Mouse (Mus musculus) embryonic facial prominence, embryonic 13.5 days (tissue): ENCODE measurements around the gene Aldh3b2. TPM values are rescaled to one million over a fixed set of nuclear protein-coding genes. Genes with fewer than 3 reads are reported as not detected.

Source experiments
- ATAC-seq: fragments of 200-750 bp; cut with Nextera tagmentation; 2 replicates; pipeline ENCODE4 v1.8.0; 2017; ENCODE audit warnings: low read depth; ENCODE audit not compliant: insufficient number of reproducible peaks, insufficient read depth, low FRiP score, low TSS enrichment
- H3K27ac ChIP-seq: fragments of 300-500 bp; sonication (generic); 2 replicates; pipeline ENCODE4 v1.5.1; 2015; ENCODE audit warnings: moderate library complexity, mild to moderate bottlenecking, inconsistent platforms
- H3K27me3 ChIP-seq: fragments of 300-500 bp; sonication (generic); 2 replicates; pipeline ENCODE4 v1.6.1; 2015; ENCODE audit warnings: mild to moderate bottlenecking, inconsistent platforms
- H3K36me3 ChIP-seq: fragments of 300-500 bp; sonication (generic); 2 replicates; pipeline ENCODE4 v1.6.1; 2015; ENCODE audit warnings: mild to moderate bottlenecking, inconsistent platforms
- H3K4me1 ChIP-seq: fragments of 300-500 bp; sonication (generic); 2 replicates; pipeline ENCODE4 v1.6.1; 2015; ENCODE audit warnings: inconsistent platforms
- H3K4me2 ChIP-seq: fragments of 300-500 bp; sonication (generic); 2 replicates; pipeline ENCODE4 v1.6.1; 2015; ENCODE audit warnings: moderate library complexity, mild to moderate bottlenecking, inconsistent platforms
- H3K4me3 ChIP-seq: fragments of 300-500 bp; sonication (generic); 2 replicates; pipeline ENCODE4 v1.5.1; 2015; ENCODE audit warnings: mild to moderate bottlenecking, inconsistent platforms
- H3K9ac ChIP-seq: fragments of 300-500 bp; sonication (generic); 2 replicates; pipeline ENCODE4 v1.6.1; 2015; ENCODE audit warnings: mild to moderate bottlenecking, inconsistent platforms
- H3K9me3 ChIP-seq: fragments of 300-500 bp; sonication (generic); 2 replicates; pipeline ENCODE4 v1.6.1; 2016; ENCODE audit warnings: inconsistent platforms
- WGBS: fragments of 180-500 bp; shearing (Covaris S2); methylation state at CpG from one replicate; pipeline ENCODE4 v1.1.7; 2015; ENCODE audit warnings: mixed read lengths; 5-methylcytosine and 5-hydroxymethylcytosine counted together
- polyA plus RNA-seq: library from polyadenylated mRNA; unstranded; fragments of >200 nt; fragmentation: Nextera tagmentation; extraction: Ambion mirVana; gene quantifications from 2 replicates; pipeline ENCODE4 v1.2.1, GENCODE M21; 2015

Gene Aldh3b2
- polyA plus RNA-seq, 1 experiment from 2014 or later = 8.2 TPM

GRCm38 (mm10) chr19:3991562-3991961 is 19.4 kb downstream of the Aldh3b2 start:
- Histone ChIP-seq H3K9me3 (no peaks in the 10 kb centered on the region; the same call in 1 of the 2 replicates), H3K27me3 (no peaks in the 10 kb centered on the region), H3K27ac (no peak overlapping the region), H3K4me3 (no peak overlapping the region), H3K4me1 (peaks cover 8% of the 10 kb centered on the region), H3K9ac (no peak overlapping the region), H3K4me2 (no peak overlapping the region), H3K36me3 (no peaks in the 10 kb centered on the region)
- ATAC-seq = no peak
- WGBS = 95% methylated on average over 3 of the region's 3 CpGs

DNA sequence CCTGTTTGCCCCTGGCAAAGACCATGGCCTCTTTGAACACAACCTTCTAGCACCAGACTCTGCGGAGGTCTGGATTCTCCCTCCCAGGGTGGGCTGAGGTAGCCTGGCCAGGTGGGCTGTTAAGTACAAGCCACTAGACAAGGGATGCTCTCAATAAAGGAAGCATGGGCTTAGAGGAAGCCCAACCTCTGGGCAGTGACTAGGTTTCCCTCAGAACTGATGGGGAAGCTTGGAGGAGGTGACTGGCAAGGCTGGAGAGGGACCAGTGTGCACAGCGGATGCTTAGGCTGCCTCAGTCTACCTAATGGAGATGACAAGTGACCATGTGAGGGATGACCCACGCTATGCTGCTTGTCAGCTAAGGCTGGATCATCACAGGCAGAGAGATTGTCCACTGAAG is 19.8 kb downstream of the Aldh3b2 start:
- Histone ChIP-seq H3K9me3 (no peaks in the 10 kb centered on the region; the same call in 1 of the 2 replicates), H3K4me1 (peaks cover 4% of the 10 kb centered on the region; the same call in 1 of the 2 replicates), H3K27ac (no peak overlapping the region), H3K36me3 (no peaks in the 10 kb centered on the region), H3K4me3 (no peak overlapping the region), H3K4me2 (no peak overlapping the region), H3K27me3 (no peaks in the 10 kb centered on the region), H3K9ac (no peak overlapping the region)
- WGBS = 83% methylated on average over 3 of the region's 3 CpGs
- no peak for ATAC-seq

- Histone ChIP-seq H3K9ac (no peak within 1 kb of the TSS), H3K9me3 (no peaks in the 10 kb centered on the region; the same call in 1 of the 2 replicates), H3K36me3 (no peaks in the 10 kb centered on the region), H3K4me3 (no peak within 1 kb of the TSS), H3K4me1 (0 out of 2 replicates have a peak, but pooled peaks cover 3% of the 10 kb centered on the region), H3K27me3 (no peaks in the 10 kb centered on the region), H3K27ac (no peak within 1 kb of the TSS), H3K4me2 (no peak within 1 kb of the TSS)
- ATAC-seq = no peak
- 54% methylated on average over 5 of the region's 5 CpGs for WGBS
Observed at GRCm38 (mm10) chr19:3992416-3992815, 20.3 kb downstream of the Aldh3b2 start, which contains the start of gene Tbx10. Gene Tbx10, plus strand, starts transcription at chr19:3992752.

DNA sequence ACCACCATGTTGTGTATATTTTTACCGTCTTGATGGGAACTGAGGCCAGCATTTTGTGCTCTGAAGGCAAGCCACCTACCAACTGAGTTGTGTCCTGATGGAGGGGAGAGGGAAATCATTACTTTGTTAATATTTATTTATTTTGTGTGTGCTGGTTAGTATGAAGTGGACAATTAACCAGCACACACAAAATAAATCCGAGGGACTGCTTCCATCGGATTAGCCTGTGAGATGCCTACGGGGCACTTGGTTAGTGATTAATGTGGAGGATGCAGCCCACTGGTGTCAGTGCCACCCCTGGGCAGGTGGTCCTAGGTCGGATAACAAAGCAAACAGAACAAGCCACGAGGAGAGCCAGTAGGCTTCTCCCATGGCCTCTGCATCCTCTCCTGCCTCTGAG is 22.8 kb downstream of the Aldh3b2 start:
- Histone ChIP-seq H3K27ac (no peak overlapping the region), H3K4me3 (no peak overlapping the region), H3K4me2 (no peak overlapping the region), H3K9ac (no peak overlapping the region), H3K9me3 (no peaks in the 10 kb centered on the region), H3K4me1 (peaks cover 10% of the 10 kb centered on the region), H3K27me3 (no peaks in the 10 kb centered on the region), H3K36me3 (no peaks in the 10 kb centered on the region)
- 70% methylated on average over 6 of the region's 6 CpGs for WGBS
- ATAC-seq = no peak

GRCm38 (mm10) chr19:3995505-3995904 is 23.4 kb downstream of the Aldh3b2 start:
- Histone ChIP-seq H3K4me1 (peaks cover 10% of the 10 kb centered on the region), H3K4me2 (no peak overlapping the region), H3K27ac (no peak overlapping the region), H3K9me3 (no peaks in the 10 kb centered on the region), H3K36me3 (no peaks in the 10 kb centered on the region), H3K9ac (no peak overlapping the region), H3K4me3 (no peak overlapping the region), H3K27me3 (no peaks in the 10 kb centered on the region)
- 81% methylated on average over 3 of the region's 3 CpGs for WGBS
- ATAC-seq = no peak

- Histone ChIP-seq H3K36me3 (no peaks in the 10 kb centered on the region), H3K9ac (no peak overlapping the region), H3K9me3 (no peaks in the 10 kb centered on the region), H3K4me1 (peaks cover 14% of the 10 kb centered on the region), H3K27me3 (no peaks in the 10 kb centered on the region), H3K4me3 (no peak overlapping the region), H3K4me2 (no peak overlapping the region), H3K27ac (no peak overlapping the region)
- WGBS = 55% methylated on average over 7 of the region's 7 CpGs
- ATAC-seq = no peak
Observed at GRCm38 (mm10) chr19:3996106-3996505, 24.0 kb downstream of the Aldh3b2 start.

DNA sequence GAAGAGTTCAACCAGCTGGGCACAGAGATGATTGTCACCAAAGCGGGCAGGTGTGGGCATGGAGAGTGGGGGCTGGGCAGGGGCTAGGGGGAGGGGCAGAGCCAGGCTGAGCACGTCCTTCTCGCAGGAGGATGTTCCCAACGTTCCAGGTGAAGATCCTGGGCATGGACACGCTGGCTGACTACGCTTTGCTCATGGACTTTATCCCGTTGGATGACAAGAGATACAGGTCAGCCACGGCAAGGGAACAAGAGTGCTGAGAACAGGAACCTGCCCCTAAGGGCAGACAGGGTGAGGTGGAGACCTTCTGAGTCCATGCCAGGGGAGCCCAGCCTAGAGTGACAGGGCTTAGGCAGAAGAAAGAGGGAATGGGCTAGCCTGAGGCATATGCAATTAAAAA is 24.6 kb downstream of the Aldh3b2 start:
- H3K4me1 ChIP-seq = peaks cover 20% of the 10 kb centered on the region
- H3K9ac ChIP-seq = no peak overlapping the region
- no peaks in the 10 kb centered on the region for H3K27me3 ChIP-seq
- H3K27ac ChIP-seq = no peak overlapping the region
- 84% methylated on average over 8 of the region's 8 CpGs for WGBS
- H3K4me2 ChIP-seq = no peak overlapping the region
- no peak overlapping the region for H3K4me3 ChIP-seq
- H3K36me3 ChIP-seq = no peaks in the 10 kb centered on the region
- H3K9me3 ChIP-seq = no peaks in the 10 kb centered on the region
- ATAC-seq = no peak

GRCm38 (mm10) chr19:3997231-3997630 is 25.1 kb downstream of the Aldh3b2 start:
- ATAC-seq = no peak
- no peaks in the 10 kb centered on the region for H3K36me3 ChIP-seq
- WGBS = 61% methylated on average over 8 of the region's 8 CpGs
- peaks cover 22% of the 10 kb centered on the region for H3K4me1 ChIP-seq
- H3K9ac ChIP-seq = no peak overlapping the region
- H3K27me3 ChIP-seq = no peaks in the 10 kb centered on the region
- no peaks in the 10 kb centered on the region for H3K9me3 ChIP-seq
- H3K4me2 ChIP-seq = no peak overlapping the region
- no peak overlapping the region for H3K27ac ChIP-seq
- H3K4me3 ChIP-seq = no peak overlapping the region

DNA sequence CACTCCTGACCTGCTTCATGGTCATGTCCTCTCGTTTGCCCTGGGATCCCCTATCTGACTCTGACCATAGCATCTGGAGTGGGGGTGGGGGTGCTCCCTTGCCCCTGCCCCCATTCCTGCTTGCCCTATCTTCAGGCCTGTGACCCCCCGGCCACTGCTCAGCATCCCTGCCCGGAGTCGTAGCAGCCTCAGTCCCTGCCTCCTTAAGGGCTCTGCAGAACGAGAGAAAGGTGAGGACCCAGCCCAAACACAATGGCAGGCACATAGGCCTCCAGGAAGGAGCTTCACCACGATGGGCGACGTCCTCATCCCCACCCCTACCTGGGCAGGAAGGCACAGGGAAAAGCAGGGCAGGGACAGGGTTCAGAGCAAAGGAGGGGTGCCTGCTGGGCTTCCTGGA is 26.2 kb downstream of the Aldh3b2 start:
- H3K4me1 ChIP-seq = peaks cover 22% of the 10 kb centered on the region
- no peaks in the 10 kb centered on the region for H3K9me3 ChIP-seq
- no peak overlapping the region for H3K4me2 ChIP-seq
- H3K9ac ChIP-seq = no peak overlapping the region
- H3K4me3 ChIP-seq = no peak overlapping the region
- no peak overlapping the region for H3K27ac ChIP-seq
- 76% methylated on average over 8 of the region's 8 CpGs for WGBS
- no peak for ATAC-seq
- no peaks in the 10 kb centered on the region for H3K36me3 ChIP-seq
- H3K27me3 ChIP-seq = no peaks in the 10 kb centered on the region

- ATAC-seq = no peak
- H3K4me3 ChIP-seq = peak overlapping the region; percentile 76
- H3K9ac ChIP-seq = peak overlapping the region; percentile 95
- H3K27ac ChIP-seq = no peak overlapping the region
- H3K36me3 ChIP-seq = 0 out of 2 replicates have a peak, but pooled peaks cover under 1% of the 10 kb centered on the region
- H3K27me3 ChIP-seq = no peaks in the 10 kb centered on the region
- no peaks in the 10 kb centered on the region for H3K9me3 ChIP-seq
- 83% methylated on average over 9 of the region's 9 CpGs for WGBS
- H3K4me1 ChIP-seq = peaks cover 22% of the 10 kb centered on the region
- H3K4me2 ChIP-seq = peak overlapping the region; percentile 87
Observed at GRCm38 (mm10) chr19:3999121-3999730, 27.1 kb downstream of the Aldh3b2 start.

- Histone ChIP-seq H3K27ac (peak within 1 kb of the TSS; percentile 94), H3K4me1 (peaks cover 22% of the 10 kb centered on the region), H3K27me3 (no peaks in the 10 kb centered on the region), H3K9me3 (no peaks in the 10 kb centered on the region), H3K4me3 (peak within 1 kb of the TSS; percentile 76), H3K9ac (peak within 1 kb of the TSS; percentile 95), H3K36me3 (peaks cover 11% of the 10 kb centered on the region), H3K4me2 (peak within 1 kb of the TSS; percentile 87)
- under 1% methylated on average over 64 of the region's 64 CpGs for WGBS
- peak; percentile 86 for ATAC-seq
Observed at GRCm38 (mm10) chr19:4000119-4000900, 28.2 kb downstream of the Aldh3b2 start, which contains the start of the genes Nudt8 and Gm49405. Gene Nudt8, plus strand, starts transcription at chr19:4000580. Gene Gm49405, plus strand, starts transcription at chr19:4000626.
